Mouse (Mus musculus) intestine, embryonic 14.5 days (tissue): ENCODE results near the gene Nup35. TPM values are rescaled to one million over a fixed set of nuclear protein-coding genes. Genes with fewer than 3 reads are reported as not detected.

Experiments used
- ATAC-seq: fragments of 200-750 bp; cut with Nextera tagmentation; replicated peaks from 2 replicates; pipeline ENCODE4 v1.8.0; 2017; ENCODE audit warnings: low read depth, moderate number of reproducible peaks, moderate TSS enrichment, moderate library complexity; ENCODE audit not compliant: low FRiP score, low TSS enrichment
- DNase-seq: peaks from one replicate; pipeline ENCODE4 v3.0.0-alpha.2; 2018; ENCODE audit warnings: low spot score
- H3K27ac ChIP-seq: fragments of 300-500 bp; sonication (generic); 2 replicates; pipeline ENCODE4 v1.5.1; 2014; ENCODE audit warnings: low read depth, mild to moderate bottlenecking, control low read depth
- H3K27me3 ChIP-seq: fragments of 300-500 bp; sonication (generic); replicated peaks from 2 replicates; pipeline ENCODE4 v1.6.1; 2014; ENCODE audit warnings: low read length, control low read depth; ENCODE audit not compliant: control insufficient read depth, insufficient read depth
- H3K36me3 ChIP-seq: fragments of 300-500 bp; sonication (generic); 2 replicates; pipeline ENCODE4 v1.6.1; 2014; ENCODE audit warnings: low read length, control low read depth; ENCODE audit not compliant: control insufficient read depth, insufficient read depth
- H3K4me1 ChIP-seq: fragments of 300-500 bp; sonication (generic); replicated peaks from 2 replicates; pipeline ENCODE4 v1.6.1; 2014; ENCODE audit warnings: low read length, control low read depth, mixed read lengths; ENCODE audit not compliant: control insufficient read depth, insufficient read depth
- H3K4me2 ChIP-seq: fragments of 300-500 bp; sonication (generic); 2 replicates; pipeline ENCODE4 v1.6.1; 2014; ENCODE audit warnings: low read length
- H3K4me3 ChIP-seq: fragments of 300-500 bp; sonication (generic); 2 replicates; pipeline ENCODE4 v1.5.1; 2014; ENCODE audit warnings: low read depth, low read length, control low read depth, mixed read lengths
- H3K9ac ChIP-seq: fragments of 300-500 bp; sonication (generic); 2 replicates; pipeline ENCODE4 v1.6.1; 2014; ENCODE audit warnings: mild to moderate bottlenecking, low read length
- H3K9me3 ChIP-seq: fragments of 300-500 bp; sonication (generic); 2 replicates; pipeline ENCODE4 v1.6.1; 2016; ENCODE audit warnings: low read length, control low read depth; ENCODE audit not compliant: control insufficient read depth
- WGBS: fragments of 180-500 bp; shearing (Covaris S2); extraction: QIAGEN DNeasy Blood & Tissue Kit; methylation state at CpG from one replicate; pipeline ENCODE4 v1.1.7; 2014; 5-methylcytosine and 5-hydroxymethylcytosine counted together
- polyA plus RNA-seq: library from polyadenylated mRNA; unstranded; fragments of >200 nt; fragmentation: Nextera tagmentation; extraction: Ambion mirVana; gene quantifications from 2 replicates; pipeline ENCODE4 v1.2.1, GENCODE M21; 2014

Gene Nup35
- polyA plus RNA-seq, 1 experiment from 2014 or later, result 40.9 TPM

GRCm38 (mm10) chr2:80621921-80622320 is 4.9 kb downstream of the Nup35 start:
- H3K4me1 ChIP-seq, result peaks cover 11% of the 10 kb centered on the region
- no peaks in the 10 kb centered on the region for H3K27me3 ChIP-seq
- H3K4me2 ChIP-seq, result no peak overlapping the region
- no peak overlapping the region for H3K4me3 ChIP-seq
- no peak overlapping the region for H3K27ac ChIP-seq
- no peaks in the 10 kb centered on the region for H3K9me3 ChIP-seq
- no peak for DNase-seq
- no peak overlapping the region for H3K9ac ChIP-seq
- peaks cover 29% of the 10 kb centered on the region for H3K36me3 ChIP-seq
- ATAC-seq, result no peak
- WGBS, result 92% methylated on average over 3 of the region's 3 CpGs

GRCm38 (mm10) chr2:80624523-80624922 is 7.5 kb downstream of the Nup35 start:
- no peak overlapping the region for H3K4me2 ChIP-seq
- H3K9ac ChIP-seq, result no peak overlapping the region
- DNase-seq (no peak), ATAC-seq (no peak)
- WGBS, result 95% methylated on average over 4 of the region's 4 CpGs
- H3K27ac ChIP-seq, result no peak overlapping the region
- no peaks in the 10 kb centered on the region for H3K27me3 ChIP-seq
- H3K4me1 ChIP-seq, result no peaks in the 10 kb centered on the region
- no peaks in the 10 kb centered on the region for H3K9me3 ChIP-seq
- H3K4me3 ChIP-seq, result no peak overlapping the region
- H3K36me3 ChIP-seq, result peaks cover 33% of the 10 kb centered on the region

- H3K27ac ChIP-seq, result no peak overlapping the region
- 88% methylated on average over 13 of the region's 13 CpGs for WGBS
- no peaks in the 10 kb centered on the region for H3K27me3 ChIP-seq
- H3K9me3 ChIP-seq, result no peaks in the 10 kb centered on the region
- no peak overlapping the region for H3K9ac ChIP-seq
- no peaks in the 10 kb centered on the region for H3K4me1 ChIP-seq
- no peak for ATAC-seq
- no peak overlapping the region for H3K4me2 ChIP-seq
- H3K36me3 ChIP-seq, result no peaks in the 10 kb centered on the region
- H3K4me3 ChIP-seq, result no peak overlapping the region
- no peak for DNase-seq
Observed at GRCm38 (mm10) chr2:80632336-80633026, 15.4 kb downstream of the Nup35 start.

- Histone ChIP-seq H3K27ac (no peak overlapping the region), H3K36me3 (peaks cover 12% of the 10 kb centered on the region), H3K4me2 (peak overlapping the region; percentile 67), H3K9ac (peak overlapping the region; percentile 69), H3K27me3 (no peaks in the 10 kb centered on the region), H3K4me3 (peak overlapping the region; percentile 80), H3K4me1 (peaks cover 5% of the 10 kb centered on the region; the same call in 1 of the 2 replicates), H3K9me3 (no peaks in the 10 kb centered on the region)
- peak; percentile 97 for DNase-seq
- under 1% methylated on average over 45 of the region's 45 CpGs for WGBS
- peak; percentile 98 for ATAC-seq
Observed at GRCm38 (mm10) chr2:80638364-80639241, 21.6 kb downstream of the Nup35 start.

GRCm38 (mm10) chr2:80639398-80639797 is 22.4 kb downstream of the Nup35 start:
- DNase-seq (no peak), ATAC-seq (no peak)
- H3K9me3 ChIP-seq, result no peaks in the 10 kb centered on the region
- no peaks in the 10 kb centered on the region for H3K27me3 ChIP-seq
- peaks cover 5% of the 10 kb centered on the region; the same call in 1 of the 2 replicates for H3K4me1 ChIP-seq
- peaks cover 20% of the 10 kb centered on the region for H3K36me3 ChIP-seq
- 15% methylated on average over 8 of the region's 8 CpGs for WGBS
- H3K9ac ChIP-seq, result peak overlapping the region; percentile 69
- peak overlapping the region; percentile 80 for H3K4me3 ChIP-seq
- no peak overlapping the region for H3K27ac ChIP-seq
- peak overlapping the region; percentile 67 for H3K4me2 ChIP-seq

GRCm38 (mm10) chr2:80639864-80640263 is 22.8 kb downstream of the Nup35 start:
- Histone ChIP-seq H3K4me2 (peak overlapping the region; percentile 67), H3K9ac (no peak overlapping the region), H3K27ac (no peak overlapping the region), H3K4me1 (peaks cover 5% of the 10 kb centered on the region; the same call in 1 of the 2 replicates), H3K36me3 (peaks cover 24% of the 10 kb centered on the region), H3K4me3 (peak overlapping the region; percentile 80; the same call in 1 of the 2 replicates), H3K9me3 (no peaks in the 10 kb centered on the region), H3K27me3 (no peaks in the 10 kb centered on the region)
- DNase-seq, result no peak
- 63% methylated on average over 3 of the region's 3 CpGs for WGBS
- no peak for ATAC-seq

GRCm38 (mm10) chr2:80661414-80661813 is 44.4 kb downstream of the Nup35 start:
- ATAC-seq (no peak), DNase-seq (no peak)
- no peak overlapping the region for H3K9ac ChIP-seq
- no peaks in the 10 kb centered on the region for H3K27me3 ChIP-seq
- H3K36me3 ChIP-seq, result peaks cover 24% of the 10 kb centered on the region
- H3K27ac ChIP-seq, result no peak overlapping the region
- no peak overlapping the region for H3K4me2 ChIP-seq
- no peak overlapping the region for H3K4me3 ChIP-seq
- no peaks in the 10 kb centered on the region for H3K9me3 ChIP-seq
- H3K4me1 ChIP-seq, result no peaks in the 10 kb centered on the region

GRCm38 (mm10) chr2:80662682-80663081 is 45.6 kb downstream of the Nup35 start:
- no peak overlapping the region for H3K9ac ChIP-seq
- no peak overlapping the region for H3K4me3 ChIP-seq
- 98% methylated on average over 2 of the region's 2 CpGs for WGBS
- DNase-seq (no peak), ATAC-seq (no peak)
- H3K9me3 ChIP-seq, result no peaks in the 10 kb centered on the region
- H3K4me2 ChIP-seq, result no peak overlapping the region
- H3K4me1 ChIP-seq, result no peaks in the 10 kb centered on the region
- H3K27ac ChIP-seq, result no peak overlapping the region
- peaks cover 14% of the 10 kb centered on the region for H3K36me3 ChIP-seq
- no peaks in the 10 kb centered on the region for H3K27me3 ChIP-seq
